Mouse (Mus musculus) bone marrow macrophage, adult 2 months (primary cell): Measurements from ENCODE around the gene Bmp5.

Experiments
- CTCF ChIP-seq: IDR thresholded peaks from 2 replicates; pipeline ENCODE4 v1.5.1; 2012; ENCODE audit warnings: low read depth, mild to moderate bottlenecking, low read length, moderate library complexity
- POLR2A ChIP-seq: IDR thresholded peaks from 2 replicates; pipeline ENCODE4 v1.6.1; 2012; ENCODE audit warnings: mild to moderate bottlenecking, low read depth, low read length, borderline replicate concordance

DNA sequence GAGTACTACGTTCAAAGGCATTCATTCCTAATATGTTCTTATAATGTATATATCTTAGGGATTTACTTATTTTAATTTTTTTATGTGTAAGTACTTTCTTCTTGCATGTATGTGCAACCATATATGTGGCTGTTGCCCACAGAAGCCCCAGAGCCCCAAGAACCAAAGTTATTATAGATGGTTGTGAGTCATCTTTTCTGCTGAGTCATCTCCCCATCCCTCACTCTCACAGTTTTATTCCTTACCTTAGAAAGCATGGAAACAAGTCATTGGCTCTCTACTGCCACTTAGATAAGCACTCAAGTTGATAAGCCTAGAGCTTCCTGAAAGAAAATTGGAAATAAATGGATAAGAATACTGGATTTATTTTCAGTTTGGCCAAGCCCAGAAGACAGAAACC is 40.0 kb downstream of the Bmp5 start:
- TF ChIP-seq POLR2A (no peak), CTCF (no peak)
